In genomic region chr6:119489765-119490164, GRCm38 (mm10) we compare ENCODE assay signal across 7 mouse cellular contexts. TPM values are rescaled to one million over a fixed set of nuclear protein-coding genes. Genes with fewer than 3 reads are reported as not detected.
DNase-seq lines count a peak whose midpoint lies in the region; ATAC-seq and TF ChIP-seq lines count a peak whose summit lies in the region.

No protein-coding gene starts in this region.

- TF ChIP-seq POLR2A in lung, adult 2 months (IDR thresholded peaks at IDR 0.05; ENCODE audit: borderline replicate concordance, extremely low read depth, low read depth, low read length) = no peak

- 9% methylated on average over 5 of the region's 5 CpGs for WGBS in lung, adult 2 months
- 6% methylated on average over 5 of the region's 5 CpGs for WGBS in embryonic facial prominence, embryonic 11.5 days
- 10% methylated on average over 5 of the region's 5 CpGs for WGBS in hindbrain, postnatal 0 days

- H3K4me2 ChIP-seq in embryonic facial prominence, embryonic 11.5 days (ENCODE audit: low read depth, low read length) = no peak overlapping the region
- H3K4me2 ChIP-seq in hindbrain, postnatal 0 days (ENCODE audit: low read depth, low read length) = peak overlapping the region; percentile 25; the same call in 1 of the 2 replicates

- H3K36me3 ChIP-seq in embryonic facial prominence, embryonic 11.5 days (replicated peaks; ENCODE audit: control insufficient read depth, insufficient read depth, low read depth, low read length) = no peaks in the 10 kb centered on the region
- no peaks in the 10 kb centered on the region for H3K36me3 ChIP-seq in hindbrain, postnatal 0 days (ENCODE audit: insufficient read depth, low read length)

- no peak overlapping the region for H3K4me3 ChIP-seq in lung, adult 2 months (replicated peaks; ENCODE audit: extremely low read depth, low read depth, low read length)
- no peak overlapping the region for H3K4me3 ChIP-seq in embryonic facial prominence, embryonic 11.5 days (ENCODE audit: low read depth, low read length)
- no peak overlapping the region for H3K4me3 ChIP-seq in hindbrain, postnatal 0 days (ENCODE audit: low read length)

- no peak for ATAC-seq in embryonic facial prominence, embryonic 11.5 days (replicated peaks; ENCODE audit: insufficient number of reproducible peaks, low FRiP score, low TSS enrichment, low read depth)
- ATAC-seq in hindbrain, postnatal 0 days = no peak

- no peak overlapping the region for H3K27ac ChIP-seq in embryonic facial prominence, embryonic 11.5 days (replicated peaks; ENCODE audit: low read depth, low read length)
- H3K27ac ChIP-seq in hindbrain, postnatal 0 days = no peak overlapping the region

- no peaks in the 10 kb centered on the region for H3K9me3 ChIP-seq in embryonic facial prominence, embryonic 11.5 days (replicated peaks; ENCODE audit: control insufficient read depth, low read length)
- no peaks in the 10 kb centered on the region for H3K9me3 ChIP-seq in hindbrain, postnatal 0 days (ENCODE audit: low read length)

- peaks cover 5% of the 10 kb centered on the region for H3K4me1 ChIP-seq in lung, adult 2 months (ENCODE audit: control insufficient read depth, insufficient read depth, low read length)
- H3K4me1 ChIP-seq in embryonic facial prominence, embryonic 11.5 days (ENCODE audit: control insufficient read depth, insufficient read depth, low read length) = peaks cover 9% of the 10 kb centered on the region
- H3K4me1 ChIP-seq in hindbrain, postnatal 0 days (ENCODE audit: insufficient read depth, low read length) = no peaks in the 10 kb centered on the region

- no peaks in the 10 kb centered on the region for H3K27me3 ChIP-seq in embryonic facial prominence, embryonic 11.5 days (ENCODE audit: control insufficient read depth, insufficient read depth, low read length)
- H3K27me3 ChIP-seq in hindbrain, postnatal 0 days (ENCODE audit: insufficient read depth, low read length) = no peaks in the 10 kb centered on the region

- no peak for DNase-seq in lung, adult 2 months
- DNase-seq in lung, adult 18-20 months = no peak
- peak; percentile 52 for DNase-seq in R1 (ENCODE audit: low read depth, low spot score)
- DNase-seq in embryonic facial prominence, embryonic 11.5 days (ENCODE audit: low spot score) = peak; percentile 84
- DNase-seq in hindbrain, postnatal 0 days (ENCODE audit: low spot score) = peak; percentile 87
- peak; percentile 82 for DNase-seq in mesoderm, embryonic 11.5 days (ENCODE audit: low read depth, low spot score)
- DNase-seq in thymus, postnatal 36 days = peak; percentile 41 to 60

- no peak overlapping the region for H3K9ac ChIP-seq in embryonic facial prominence, embryonic 11.5 days (replicated peaks; ENCODE audit: low read length)
- H3K9ac ChIP-seq in hindbrain, postnatal 0 days (replicated peaks; ENCODE audit: low read length) = no peak overlapping the region

- peak; percentile 85 for TF ChIP-seq CTCF in lung, adult 2 months (IDR thresholded peaks at IDR 0.05; ENCODE audit: insufficient read depth, low read length)
- peak; percentile 84 for TF ChIP-seq CTCF in hindbrain, postnatal 0 days (IDR thresholded peaks at IDR 0.05; ENCODE audit: low read depth)

RNA-seq across cellular contexts. Expression of gene Fbxl14, which starts 10.3 kb away (rescaled TPM):
- polyA plus RNA-seq in lung, adult 2 months (2012; rRNA removed) = 77.7 and 84.9 TPM in 2 replicates
- polyA plus RNA-seq in embryonic facial prominence, embryonic 11.5 days (2014; fragmentation: Nextera tagmentation; extraction: Ambion mirVana) = 6.0 and 7.0 TPM in 2 replicates
- 51.6 and 57.3 TPM in 2 replicates for total RNA-seq in hindbrain, postnatal 0 days (2014; rRNA removed)
- 2.0 and 2.7 TPM in 2 replicates for polyA plus RNA-seq in hindbrain, postnatal 0 days (2015; fragmentation: Nextera tagmentation; extraction: Ambion mirVana)

RNA-seq across cellular contexts. Expression of gene Wnt5b, which starts 54.4 kb away (rescaled TPM):
- 3.2 and 4.7 TPM in 2 replicates for polyA plus RNA-seq in lung, adult 2 months (2012; rRNA removed)
- 12.9 and 13.8 TPM in 2 replicates for polyA plus RNA-seq in embryonic facial prominence, embryonic 11.5 days (2014; fragmentation: Nextera tagmentation; extraction: Ambion mirVana)
- total RNA-seq in hindbrain, postnatal 0 days (2014; rRNA removed) = 4.7 and 6.8 TPM in 2 replicates
- 3.6 and 3.7 TPM in 2 replicates for polyA plus RNA-seq in hindbrain, postnatal 0 days (2015; fragmentation: Nextera tagmentation; extraction: Ambion mirVana)

Comparison
In these comparisons a context has a peak if more than half of its experiments do, and no peak if none do; other contexts are left out.
1. DNase-seq: peak in R1 (single experiment), embryonic facial prominence, embryonic 11.5 days (single experiment), hindbrain, postnatal 0 days (single experiment), mesoderm, embryonic 11.5 days (single experiment) and thymus, postnatal 36 days (2 of 2); none in lung, adult 2 months (single experiment) and lung, adult 18-20 months (0 of 2).